Comparison of ENCODE assay signal across 18 mouse cellular contexts in genomic region chr8:115515647-115516046, GRCm38 (mm10).
DNase-seq lines count a peak whose midpoint lies in the region; ATAC-seq and TF ChIP-seq lines count a peak whose summit lies in the region.
"Had no signal": no experiment of that assay in that cellular context is flagged by ENCODE, and none has a peak within 500 bp of the region (broad histone marks: within the 10 kb centered on the region; RNA-seq: fewer than 3 reads in every experiment).

No protein-coding gene starts in this region.

- H3K4me2 ChIP-seq in midbrain, embryonic 15.5 days = no peak overlapping the region
- H3K4me2 ChIP-seq: embryonic facial prominence, embryonic 13.5 days; forebrain, embryonic 12.5 days; heart, embryonic 12.5 days; hindbrain, embryonic 15.5 days had no signal

- no peaks in the 10 kb centered on the region for H3K9me3 ChIP-seq in midbrain, embryonic 15.5 days
- H3K9me3 ChIP-seq: embryonic facial prominence, embryonic 13.5 days; forebrain, embryonic 12.5 days; hindbrain, embryonic 15.5 days had no signal

- H3K27ac ChIP-seq in thymus, adult 2 months (ENCODE audit: control insufficient read depth, insufficient read depth, low read length) = no peak overlapping the region
- H3K27ac ChIP-seq in midbrain, embryonic 15.5 days = no peak overlapping the region
- H3K27ac ChIP-seq: embryonic facial prominence, embryonic 13.5 days; forebrain, embryonic 12.5 days; hindbrain, embryonic 15.5 days had no signal

- no peak for TF ChIP-seq POLR2A in thymus, adult 2 months (IDR thresholded peaks at IDR 0.05; ENCODE audit: control insufficient read depth, extremely low read depth, insufficient read depth, low read length, poor library complexity)

- DNase-seq in thymus, adult 2 months = peak; percentile 14
- DNase-seq in thymus, postnatal 10 days (ENCODE audit: low spot score in 2 of 2) = no peak
- peak; percentile 36 for DNase-seq in thymus, postnatal 4 days
- DNase-seq in spleen, postnatal 36 days (ENCODE audit: low spot score in 2 of 2) = no peak
- DNase-seq in layer of hippocampus, adult 9-11 months = no peak
- DNase-seq: adrenal gland, postnatal 25 days; cerebellum, adult 18-20 months; cerebellum, adult 9-11 months; cerebellum, postnatal 36 days; gastrocnemius, postnatal 10 days had no signal

- peak; percentile 24 for ATAC-seq in activated CD4-positive, CD25-positive, alpha-beta regulatory T cell, adult 4 months
- peak; percentile 71 for ATAC-seq in megakaryocyte-erythroid progenitor cell, adult 5-6 weeks (replicated peaks; ENCODE audit: low FRiP score, low TSS enrichment, poor library complexity, severe bottlenecking)
- ATAC-seq in midbrain, embryonic 15.5 days (replicated peaks) = no peak
- ATAC-seq: forebrain, embryonic 16.5 days had no signal

- H3K27me3 ChIP-seq in thymus, adult 2 months (ENCODE audit: control insufficient read depth, insufficient read depth, low read length) = no peaks in the 10 kb centered on the region
- H3K27me3 ChIP-seq in midbrain, embryonic 15.5 days (replicated peaks) = no peaks in the 10 kb centered on the region
- H3K27me3 ChIP-seq: forebrain, embryonic 12.5 days; hindbrain, embryonic 15.5 days had no signal

- no peak overlapping the region for H3K4me3 ChIP-seq in thymus, adult 2 months (ENCODE audit: control insufficient read depth, insufficient read depth, low read length)
- H3K4me3 ChIP-seq in midbrain, embryonic 15.5 days = no peak overlapping the region
- H3K4me3 ChIP-seq: embryonic facial prominence, embryonic 13.5 days; forebrain, embryonic 12.5 days; heart, embryonic 12.5 days; hindbrain, embryonic 15.5 days had no signal

- peaks cover 26% of the 10 kb centered on the region for H3K4me1 ChIP-seq in thymus, adult 2 months (replicated peaks; ENCODE audit: control insufficient read depth, insufficient read depth, low read length)
- no peaks in the 10 kb centered on the region for H3K4me1 ChIP-seq in midbrain, embryonic 15.5 days
- H3K4me1 ChIP-seq: forebrain, embryonic 12.5 days; heart, embryonic 12.5 days; hindbrain, embryonic 15.5 days had no signal

- H3K9ac ChIP-seq in midbrain, embryonic 15.5 days = no peak overlapping the region
- H3K9ac ChIP-seq: embryonic facial prominence, embryonic 13.5 days; forebrain, embryonic 12.5 days; heart, embryonic 12.5 days; hindbrain, embryonic 15.5 days had no signal

- TF ChIP-seq CTCF in thymus, adult 2 months (IDR thresholded peaks at IDR 0.05; ENCODE audit: borderline replicate concordance, control insufficient read depth, extremely low read depth, insufficient read depth, low read length, poor library complexity) = no peak

- 16% methylated on average over 4 of the region's 4 CpGs for WGBS in thymus, adult 2 months
- WGBS in midbrain, embryonic 15.5 days = 71% methylated on average over 4 of the region's 4 CpGs

- H3K36me3 ChIP-seq in thymus, adult 2 months (ENCODE audit: control insufficient read depth, insufficient read depth, low read length) = no peaks in the 10 kb centered on the region
- H3K36me3 ChIP-seq in midbrain, embryonic 15.5 days (replicated peaks) = no peaks in the 10 kb centered on the region
- H3K36me3 ChIP-seq: embryonic facial prominence, embryonic 13.5 days; forebrain, embryonic 12.5 days; heart, embryonic 12.5 days; hindbrain, embryonic 15.5 days had no signal

Comparison
In these comparisons a context has a peak if more than half of its experiments do, and no peak if none do; other contexts are left out.
1. DNase-seq: peak in thymus, adult 2 months (single experiment) and thymus, postnatal 4 days (single experiment); none in thymus, postnatal 10 days (0 of 2), spleen, postnatal 36 days (0 of 2) and layer of hippocampus, adult 9-11 months (single experiment).